Mouse (Mus musculus) ES-Bruce4 (cell line): ENCODE measurements around the gene Ccdc36. TPM values are rescaled to one million over a fixed set of nuclear protein-coding genes. Genes with fewer than 3 reads are reported as not detected.

Experiments used
- H3K27ac ChIP-seq: 2 replicates; pipeline ENCODE4 v1.5.1; 2012; ENCODE audit warnings: low read length, inconsistent platforms; ENCODE audit not compliant: insufficient read depth
- H3K27me3 ChIP-seq: 2 replicates; pipeline ENCODE4 v1.6.1; 2012; ENCODE audit warnings: mild to moderate bottlenecking, low read length, inconsistent platforms; ENCODE audit not compliant: control insufficient read depth, poor library complexity, insufficient read depth, severe bottlenecking
- H3K36me3 ChIP-seq: 2 replicates; pipeline ENCODE4 v1.6.1; 2012; ENCODE audit warnings: inconsistent platforms, mild to moderate bottlenecking, low read length, moderate library complexity; ENCODE audit not compliant: control insufficient read depth, poor library complexity, insufficient read depth, severe bottlenecking
- H3K4me1 ChIP-seq: one replicate; pipeline ENCODE4 v1.8.1; 2011; ENCODE audit warnings: low read length; ENCODE audit not compliant: control insufficient read depth, insufficient read depth
- H3K4me3 ChIP-seq: 2 replicates; pipeline ENCODE4 v1.5.1; 2011; ENCODE audit warnings: low read depth, mild to moderate bottlenecking, low read length
- H3K9ac ChIP-seq: 2 replicates; pipeline ENCODE4 v1.6.1; 2012; ENCODE audit warnings: low read depth, mild to moderate bottlenecking, inconsistent platforms; ENCODE audit not compliant: poor library complexity, severe bottlenecking
- H3K9me3 ChIP-seq: replicated peaks from 2 replicates; pipeline ENCODE4 v1.6.1; 2012; ENCODE audit warnings: mild to moderate bottlenecking, low read length, inconsistent platforms; ENCODE audit not compliant: control insufficient read depth, poor library complexity, insufficient read depth, severe bottlenecking
- CTCF ChIP-seq: IDR thresholded peaks from one replicate; pipeline ENCODE4 v1.8.1; 2011; ENCODE audit warnings: low read depth, low read length
- EP300 ChIP-seq: IDR thresholded peaks from 2 replicates; pipeline ENCODE4 v1.6.1; 2011; ENCODE audit warnings: low read depth, low read length; ENCODE audit not compliant: insufficient read depth
- POLR2A ChIP-seq: IDR thresholded peaks from one replicate; pipeline ENCODE4 v1.8.1; 2011; ENCODE audit warnings: low read length; ENCODE audit not compliant: insufficient read depth
- polyA plus RNA-seq: library from polyadenylated mRNA; stranded (reverse); fragments of >200 nt; gene quantifications from 2 replicates; pipeline ENCODE4 v1.2.4, GENCODE M21; 2011; ENCODE audit warnings: low read depth; ENCODE audit not compliant: missing spikeins, insufficient read depth, insufficient read length

The Ccdc36 gene
- polyA plus RNA-seq, 1 experiment: 0.96 TPM

GRCm38 (mm10) chr9:108439176-108439575 is 10.9 kb upstream of the Ccdc36 start:
- no peak overlapping the region for H3K4me3 ChIP-seq
- no peaks in the 10 kb centered on the region for H3K27me3 ChIP-seq
- H3K27ac ChIP-seq: no peak overlapping the region
- no peak overlapping the region for H3K9ac ChIP-seq
- no peaks in the 10 kb centered on the region for H3K4me1 ChIP-seq
- H3K9me3 ChIP-seq: no peaks in the 10 kb centered on the region
- no peaks in the 10 kb centered on the region for H3K36me3 ChIP-seq
- TF ChIP-seq POLR2A (no peak), CTCF (no peak), EP300 (no peak)

GRCm38 (mm10) chr9:108436182-108436581 is 7.9 kb upstream of the Ccdc36 start, which contains the start of gene BC048562:
Gene BC048562, plus strand, starts transcription at chr9:108436482.
- Histone ChIP-seq H3K27ac (no peak within 1 kb of the TSS), H3K4me1 (no peaks in the 10 kb centered on the region), H3K9ac (no peak within 1 kb of the TSS), H3K27me3 (no peaks in the 10 kb centered on the region), H3K4me3 (no peak within 1 kb of the TSS), H3K36me3 (no peaks in the 10 kb centered on the region), H3K9me3 (no peaks in the 10 kb centered on the region)
- TF ChIP-seq EP300 (no peak), CTCF (no peak), POLR2A (no peak)

- no peak overlapping the region for H3K27ac ChIP-seq
- no peak overlapping the region for H3K9ac ChIP-seq
- H3K4me1 ChIP-seq: no peaks in the 10 kb centered on the region
- H3K9me3 ChIP-seq: no peaks in the 10 kb centered on the region
- no peak for TF ChIP-seq POLR2A
- TF ChIP-seq EP300: no peak
- H3K36me3 ChIP-seq: no peaks in the 10 kb centered on the region
- H3K27me3 ChIP-seq: peaks cover 3% of the 10 kb centered on the region
- 0 out of 2 replicates have a peak overlapping the region, but pooled peaks have one; percentile 24 for H3K4me3 ChIP-seq
These were observed 3.3 kb upstream of the Ccdc36 start for GRCm38 (mm10) chr9:108431431-108432067.

GRCm38 (mm10) chr9:108412221-108412620 is 16.1 kb downstream of the Ccdc36 start:
- H3K36me3 ChIP-seq: no peaks in the 10 kb centered on the region
- no peak overlapping the region for H3K27ac ChIP-seq
- TF ChIP-seq CTCF: no peak
- no peak for TF ChIP-seq POLR2A
- TF ChIP-seq EP300: no peak
- no peak overlapping the region for H3K9ac ChIP-seq
- no peak overlapping the region for H3K4me3 ChIP-seq
- no peaks in the 10 kb centered on the region for H3K4me1 ChIP-seq
- H3K9me3 ChIP-seq: no peaks in the 10 kb centered on the region
- no peaks in the 10 kb centered on the region for H3K27me3 ChIP-seq

GRCm38 (mm10) chr9:108411381-108411942 is 16.8 kb downstream of the Ccdc36 start:
- no peaks in the 10 kb centered on the region for H3K9me3 ChIP-seq
- H3K27me3 ChIP-seq: no peaks in the 10 kb centered on the region
- no peak overlapping the region for H3K27ac ChIP-seq
- H3K4me3 ChIP-seq: no peak overlapping the region
- TF ChIP-seq POLR2A: no peak
- no peak for TF ChIP-seq CTCF
- TF ChIP-seq EP300: no peak
- no peak overlapping the region for H3K9ac ChIP-seq
- no peaks in the 10 kb centered on the region for H3K36me3 ChIP-seq
- H3K4me1 ChIP-seq: no peaks in the 10 kb centered on the region

- TF ChIP-seq EP300: no peak
- no peak for TF ChIP-seq POLR2A
- TF ChIP-seq CTCF: no peak
- Histone ChIP-seq H3K9ac (no peak overlapping the region), H3K27me3 (no peaks in the 10 kb centered on the region), H3K9me3 (no peaks in the 10 kb centered on the region), H3K4me1 (no peaks in the 10 kb centered on the region), H3K27ac (no peak overlapping the region), H3K36me3 (no peaks in the 10 kb centered on the region), H3K4me3 (no peak overlapping the region)
These were observed 18.7 kb downstream of the Ccdc36 start for GRCm38 (mm10) chr9:108409535-108409934.
